Comparison of ENCODE assay signal across 17 mouse cellular contexts in the genomic region with DNA sequence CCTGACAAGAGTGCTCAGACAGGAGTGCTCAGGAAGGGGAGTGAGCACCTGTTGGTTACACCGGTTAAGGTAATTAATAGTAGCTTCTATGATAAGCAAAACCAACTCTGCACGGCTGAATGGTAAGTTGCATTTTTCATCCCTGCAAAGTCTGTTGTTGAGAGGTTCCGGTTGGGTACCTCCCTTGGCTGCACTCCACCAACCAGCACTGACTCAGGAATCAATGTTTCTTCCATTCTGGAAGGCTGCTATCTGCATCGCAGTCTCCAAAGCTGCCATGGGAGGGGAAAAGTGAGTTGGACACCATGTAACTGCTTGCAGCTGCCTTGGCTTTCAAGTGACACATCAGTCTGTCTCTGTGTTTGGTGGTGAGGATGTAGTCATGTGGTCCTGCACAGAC.
DNase-seq lines count a peak whose midpoint lies in the region; ATAC-seq and TF ChIP-seq lines count a peak whose summit lies in the region.
"Had no signal": no experiment of that assay in that cellular context is flagged by ENCODE, and none has a peak within 500 bp of the region (broad histone marks: within the 10 kb centered on the region; RNA-seq: fewer than 3 reads in every experiment).

No protein-coding gene starts in this region.

- no peak for TF ChIP-seq CTCF in kidney, postnatal 0 days (IDR thresholded peaks at IDR 0.05; ENCODE audit: low read depth)

- no peak overlapping the region for H3K9ac ChIP-seq in kidney, postnatal 0 days (ENCODE audit: low read depth, low read length)
- H3K9ac ChIP-seq: liver, embryonic 13.5 days had no signal

- no peak for ATAC-seq in kidney, postnatal 0 days (replicated peaks; ENCODE audit: low FRiP score, low read depth)
- no peak for ATAC-seq in megakaryocyte, adult 5-6 weeks (ENCODE audit: poor library complexity, severe bottlenecking)
- ATAC-seq: forebrain, embryonic 16.5 days; inflammation-experienced regulatory T-cells, adult 6 months; lung, postnatal 0 days had no signal

- intact Hi-C loops in left cerebral cortex, postnatal 4 days (cut with DNase I) = no loop called here
- intact Hi-C loops in left cerebral cortex, postnatal 10 days (cut with DNase I) = no loop called here

- WGBS in kidney, postnatal 0 days = 46% methylated on average over 4 of the region's 4 CpGs

- H3K4me1 ChIP-seq in kidney, postnatal 0 days (replicated peaks; ENCODE audit: insufficient read depth, low read length) = no peaks in the 10 kb centered on the region
- H3K4me1 ChIP-seq: heart, embryonic 10.5 days; limb, embryonic 10.5 days; liver, embryonic 13.5 days had no signal

- H3K36me3 ChIP-seq in kidney, postnatal 0 days (ENCODE audit: insufficient read depth, low read length) = no peaks in the 10 kb centered on the region
- H3K36me3 ChIP-seq: heart, embryonic 10.5 days; limb, embryonic 10.5 days; liver, embryonic 13.5 days had no signal

- no peaks in the 10 kb centered on the region for H3K9me3 ChIP-seq in kidney, postnatal 0 days (replicated peaks; ENCODE audit: low read length)
- H3K9me3 ChIP-seq: heart, embryonic 10.5 days; limb, embryonic 10.5 days; liver, embryonic 13.5 days had no signal

- no peak overlapping the region for H3K4me2 ChIP-seq in kidney, postnatal 0 days (ENCODE audit: low read length)
- H3K4me2 ChIP-seq: liver, embryonic 13.5 days had no signal

- H3K27ac ChIP-seq in kidney, postnatal 0 days = no peak overlapping the region
- H3K27ac ChIP-seq: heart, embryonic 10.5 days; limb, embryonic 10.5 days; liver, embryonic 13.5 days had no signal

- DNase-seq in cerebellum, postnatal 14 days = peak; percentile 27 to 42
- DNase-seq in cerebellum, adult 9-10 months = no peak
- DNase-seq in left cerebral cortex, postnatal 4 days = peak; percentile 11
- no peak for DNase-seq in left cerebral cortex, postnatal 10 days (ENCODE audit: extremely low spot score in 1 of 2, low spot score in 2 of 2)
- peak; percentile 18 for DNase-seq in kidney, postnatal 0 days (ENCODE audit: low spot score)
- DNase-seq in layer of hippocampus, postnatal 14 days (ENCODE audit: low spot score in 2 of 2) = peak; percentile 18 to 32
- DNase-seq in cerebellum, adult 11 months = no peak
- DNase-seq: adrenal gland, postnatal 25 days; gastrocnemius, postnatal 10 days; liver, embryonic 13.5 days; thymus, postnatal 14 days had no signal

- no peak overlapping the region for H3K4me3 ChIP-seq in kidney, postnatal 0 days (replicated peaks; ENCODE audit: low read depth, low read length)
- H3K4me3 ChIP-seq: heart, embryonic 10.5 days; limb, embryonic 10.5 days; liver, embryonic 13.5 days had no signal

- no peaks in the 10 kb centered on the region for H3K27me3 ChIP-seq in kidney, postnatal 0 days (ENCODE audit: insufficient read depth, low read length)
- H3K27me3 ChIP-seq: liver, embryonic 13.5 days had no signal

Comparison
In these comparisons a context has a peak if more than half of its experiments do, and no peak if none do; other contexts are left out.
1. DNase-seq: peak in cerebellum, postnatal 14 days (2 of 2), left cerebral cortex, postnatal 4 days (single experiment), kidney, postnatal 0 days (single experiment) and layer of hippocampus, postnatal 14 days (2 of 2); none in cerebellum, adult 9-10 months (single experiment), left cerebral cortex, postnatal 10 days (0 of 2) and cerebellum, adult 11 months (single experiment).